Mouse (Mus musculus) liver, embryonic 16.5 days (tissue): ENCODE measurements around the gene Pygb. TPM values are rescaled to one million over a fixed set of nuclear protein-coding genes. Genes with fewer than 3 reads are reported as not detected.

Experiments used
- ATAC-seq: fragments of 200-750 bp; cut with Nextera tagmentation; 2 replicates; pipeline ENCODE4 v1.8.0; 2017; ENCODE audit warnings: low read depth, mild to moderate bottlenecking, moderate number of reproducible peaks, moderate library complexity
- H3K27ac ChIP-seq: fragments of 300-500 bp; sonication (generic); 2 replicates; pipeline ENCODE4 v1.5.1; 2014; ENCODE audit warnings: mild to moderate bottlenecking, low read length
- H3K27me3 ChIP-seq: fragments of 300-500 bp; sonication (generic); 2 replicates; pipeline ENCODE4 v1.6.1; 2014; ENCODE audit warnings: low read depth, low read length, mixed read lengths; ENCODE audit not compliant: control insufficient read depth, insufficient read depth
- H3K36me3 ChIP-seq: fragments of 300-500 bp; sonication (generic); 2 replicates; pipeline ENCODE4 v1.6.1; 2014; ENCODE audit warnings: mild to moderate bottlenecking; ENCODE audit not compliant: control insufficient read depth, insufficient read depth
- H3K4me1 ChIP-seq: fragments of 300-500 bp; sonication (generic); 2 replicates; pipeline ENCODE4 v1.6.1; 2014; ENCODE audit warnings: low read depth, low read length, mixed read lengths; ENCODE audit not compliant: control insufficient read depth
- H3K4me2 ChIP-seq: fragments of 300-500 bp; sonication (generic); 2 replicates; pipeline ENCODE4 v1.6.1; 2014; ENCODE audit warnings: low read depth, low read length, mixed read lengths
- H3K4me3 ChIP-seq: fragments of 300-500 bp; sonication (generic); 2 replicates; pipeline ENCODE4 v1.5.1; 2014; ENCODE audit warnings: low read depth, mild to moderate bottlenecking, low read length
- H3K9ac ChIP-seq: fragments of 300-500 bp; sonication (generic); 2 replicates; pipeline ENCODE4 v1.6.1; 2014; ENCODE audit warnings: low read depth, low read length
- H3K9me3 ChIP-seq: fragments of 300-500 bp; sonication (generic); replicated peaks from 2 replicates; pipeline ENCODE4 v1.6.1; 2016; ENCODE audit warnings: low read length; ENCODE audit not compliant: control insufficient read depth
- WGBS: fragments of 180-500 bp; shearing (Covaris S2); extraction: QIAGEN DNeasy Blood & Tissue Kit; methylation state at CpG from one replicate; pipeline ENCODE4 v1.1.7; 2014; ENCODE audit not compliant: insufficient replicate concordance; 5-methylcytosine and 5-hydroxymethylcytosine counted together
- polyA plus RNA-seq: library from polyadenylated mRNA; unstranded; fragments of >200 nt; fragmentation: Nextera tagmentation; extraction: Ambion mirVana; gene quantifications from 2 replicates; pipeline ENCODE4 v1.2.1, GENCODE M21; 2015

The Pygb gene
- polyA plus RNA-seq, 1 experiment from 2014 or later = 31.3 TPM

- H3K27ac ChIP-seq = no peak overlapping the region
- ATAC-seq = no peak
- 76% methylated on average over 2 of the region's 2 CpGs for WGBS
- no peak overlapping the region for H3K9ac ChIP-seq
- H3K4me1 ChIP-seq = no peaks in the 10 kb centered on the region
- H3K36me3 ChIP-seq = peaks cover under 1% of the 10 kb centered on the region; the same call in 1 of the 2 replicates
- no peak overlapping the region for H3K4me3 ChIP-seq
- no peaks in the 10 kb centered on the region for H3K27me3 ChIP-seq
- no peaks in the 10 kb centered on the region for H3K9me3 ChIP-seq
- no peak overlapping the region for H3K4me2 ChIP-seq
These were observed 43.5 kb downstream of the Pygb start for GRCm38 (mm10) chr2:150830011-150830410.

GRCm38 (mm10) chr2:150830911-150831441, 44.4 kb downstream of the Pygb start:
- Histone ChIP-seq H3K27me3 (no peaks in the 10 kb centered on the region), H3K27ac (peak overlapping the region; percentile 30; the same call in 1 of the 2 replicates), H3K4me1 (no peaks in the 10 kb centered on the region), H3K4me3 (no peak overlapping the region), H3K9me3 (no peaks in the 10 kb centered on the region), H3K4me2 (no peak overlapping the region), H3K9ac (no peak overlapping the region), H3K36me3 (no peaks in the 10 kb centered on the region; the same call in 1 of the 2 replicates)
- WGBS = 56% methylated on average over 3 of the region's 3 CpGs
- 0 out of 2 replicates have a peak, but pooled peaks have one; percentile 11 for ATAC-seq

GRCm38 (mm10) chr2:150832029-150832428, 45.5 kb downstream of the Pygb start:
- no peak for ATAC-seq
- H3K4me2 ChIP-seq = no peak overlapping the region
- H3K9me3 ChIP-seq = no peaks in the 10 kb centered on the region
- no peaks in the 10 kb centered on the region for H3K27me3 ChIP-seq
- H3K4me3 ChIP-seq = no peak overlapping the region
- H3K27ac ChIP-seq = no peak overlapping the region
- no peaks in the 10 kb centered on the region; the same call in 1 of the 2 replicates for H3K36me3 ChIP-seq
- no peaks in the 10 kb centered on the region for H3K4me1 ChIP-seq
- H3K9ac ChIP-seq = no peak overlapping the region
- WGBS = 79% methylated on average over 7 of the region's 7 CpGs

- no peak overlapping the region for H3K9ac ChIP-seq
- H3K4me1 ChIP-seq = no peaks in the 10 kb centered on the region
- no peaks in the 10 kb centered on the region for H3K9me3 ChIP-seq
- no peak overlapping the region for H3K4me2 ChIP-seq
- H3K4me3 ChIP-seq = no peak overlapping the region
- H3K27ac ChIP-seq = no peak overlapping the region
- 69% methylated on average over 7 of the region's 7 CpGs for WGBS
- H3K36me3 ChIP-seq = no peaks in the 10 kb centered on the region
- H3K27me3 ChIP-seq = no peaks in the 10 kb centered on the region
- no peak for ATAC-seq
These were observed 48.1 kb downstream of the Pygb start for GRCm38 (mm10) chr2:150834616-150835015.

GRCm38 (mm10) chr2:150835975-150836374, 49.4 kb downstream of the Pygb start:
- WGBS = 78% methylated on average over 4 of the region's 4 CpGs
- ATAC-seq = no peak
- H3K27ac ChIP-seq = no peak overlapping the region

GRCm38 (mm10) chr2:150836906-150837305, 50.4 kb downstream of the Pygb start:
- H3K27me3 ChIP-seq = no peaks in the 10 kb centered on the region
- 50% methylated on average over 15 of the region's 15 CpGs for WGBS
- no peak for ATAC-seq

More at GRCm38 (mm10) chr2:150835975-150836374, 49.4 kb downstream of the Pygb start:
- Histone ChIP-seq H3K9ac (no peak overlapping the region), H3K36me3 (no peaks in the 10 kb centered on the region), H3K9me3 (no peaks in the 10 kb centered on the region), H3K4me3 (no peak overlapping the region), H3K4me2 (no peak overlapping the region), H3K27me3 (no peaks in the 10 kb centered on the region), H3K4me1 (no peaks in the 10 kb centered on the region)

GRCm38 (mm10) chr2:150837781-150838180, 51.2 kb downstream of the Pygb start:
- Histone ChIP-seq H3K4me1 (no peaks in the 10 kb centered on the region), H3K27me3 (no peaks in the 10 kb centered on the region), H3K4me3 (no peak overlapping the region), H3K4me2 (no peak overlapping the region), H3K9me3 (no peaks in the 10 kb centered on the region), H3K36me3 (no peaks in the 10 kb centered on the region), H3K9ac (no peak overlapping the region), H3K27ac (no peak overlapping the region)
- no peak for ATAC-seq
- 79% methylated on average over 3 of the region's 3 CpGs for WGBS

More at GRCm38 (mm10) chr2:150836906-150837305, 50.4 kb downstream of the Pygb start:
- Histone ChIP-seq H3K9ac (no peak overlapping the region), H3K4me1 (no peaks in the 10 kb centered on the region), H3K4me2 (no peak overlapping the region), H3K36me3 (no peaks in the 10 kb centered on the region), H3K4me3 (no peak overlapping the region), H3K9me3 (no peaks in the 10 kb centered on the region), H3K27ac (no peak overlapping the region)

GRCm38 (mm10) chr2:150839686-150840471, 53.3 kb downstream of the Pygb start:
- 67% methylated on average over 12 of the region's 12 CpGs for WGBS
- no peak overlapping the region for H3K27ac ChIP-seq

GRCm38 (mm10) chr2:150841109-150841508, 54.6 kb downstream of the Pygb start:
- Histone ChIP-seq H3K27me3 (no peaks in the 10 kb centered on the region), H3K27ac (no peak overlapping the region), H3K9ac (no peak overlapping the region), H3K36me3 (no peaks in the 10 kb centered on the region), H3K4me3 (no peak overlapping the region), H3K4me2 (no peak overlapping the region), H3K4me1 (no peaks in the 10 kb centered on the region), H3K9me3 (no peaks in the 10 kb centered on the region)
- no peak for ATAC-seq
- WGBS = 64% methylated on average over 11 of the region's 11 CpGs

More at GRCm38 (mm10) chr2:150839686-150840471, 53.3 kb downstream of the Pygb start:
- H3K9me3 ChIP-seq = no peaks in the 10 kb centered on the region
- no peak overlapping the region for H3K9ac ChIP-seq
- ATAC-seq = peak; percentile 56
- H3K4me1 ChIP-seq = no peaks in the 10 kb centered on the region
- no peak overlapping the region for H3K4me3 ChIP-seq
- no peaks in the 10 kb centered on the region for H3K27me3 ChIP-seq
- H3K36me3 ChIP-seq = no peaks in the 10 kb centered on the region
- no peak overlapping the region for H3K4me2 ChIP-seq
